Mouse (Mus musculus) T-helper 2 cell (primary cell): ENCODE measurements around the gene Crkl.

Experiments used
- in situ Hi-C: fragments of 300-600 bp; cut with MboI, MseI; formaldehyde crosslinking; loops from one replicate; pipeline ENCODE4 v1.15.1; 2025; ENCODE audit warnings: high pct_unique_total_duplicates

Gene Crkl

DNA sequence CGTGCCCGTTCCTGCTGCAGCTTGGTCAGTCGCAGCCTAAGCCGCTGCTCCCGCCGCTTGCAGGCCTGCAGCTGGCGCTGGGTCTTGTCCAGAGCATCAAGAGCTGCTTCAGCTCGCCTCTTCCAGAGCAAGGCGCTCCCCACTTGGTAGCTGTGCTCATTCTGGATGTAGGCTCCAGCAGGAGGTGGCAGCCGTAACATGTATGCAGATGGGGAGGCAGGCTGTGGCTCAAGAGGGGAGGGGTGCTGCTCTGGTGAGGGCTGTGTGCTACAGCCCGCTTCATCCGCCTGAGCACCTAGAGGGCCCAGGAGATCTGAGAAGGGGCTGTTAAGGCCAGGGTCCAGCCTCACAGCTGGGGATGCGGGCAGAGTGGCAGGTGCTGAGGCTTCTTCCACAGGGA, 76.5 kb downstream of the Crkl start:
- in situ Hi-C loops: no loop called here

DNA sequence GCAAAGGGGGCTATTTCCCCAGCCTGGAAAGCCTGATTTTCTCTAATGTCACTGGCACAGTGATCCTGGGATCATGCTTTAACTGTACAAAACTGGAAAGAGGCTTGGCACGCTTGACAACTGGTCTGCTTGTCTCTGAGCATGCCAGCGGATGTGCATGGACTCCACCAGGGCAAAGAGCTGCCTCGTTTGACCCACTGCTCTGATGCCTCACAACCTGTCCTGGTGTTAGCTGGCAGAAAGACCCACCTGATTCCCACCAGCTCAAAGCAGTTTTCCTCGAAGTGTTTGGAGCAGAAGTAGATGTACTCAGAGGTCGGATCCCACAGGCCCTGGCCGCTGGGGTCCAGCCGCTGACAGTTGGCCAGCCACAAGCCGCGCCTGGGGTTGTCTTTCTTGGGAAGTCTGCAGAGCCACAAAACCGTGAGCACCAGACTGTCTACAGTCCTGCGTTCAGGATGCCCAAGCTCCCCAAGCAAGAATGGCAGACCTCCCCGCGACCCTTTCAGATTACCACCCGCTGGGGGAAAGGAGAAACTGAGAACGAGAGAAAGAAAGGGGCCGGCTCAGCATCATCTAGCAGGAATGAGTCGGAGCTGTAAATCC, 78.3 kb downstream of the Crkl start:
- in situ Hi-C loops: no loop called here

DNA sequence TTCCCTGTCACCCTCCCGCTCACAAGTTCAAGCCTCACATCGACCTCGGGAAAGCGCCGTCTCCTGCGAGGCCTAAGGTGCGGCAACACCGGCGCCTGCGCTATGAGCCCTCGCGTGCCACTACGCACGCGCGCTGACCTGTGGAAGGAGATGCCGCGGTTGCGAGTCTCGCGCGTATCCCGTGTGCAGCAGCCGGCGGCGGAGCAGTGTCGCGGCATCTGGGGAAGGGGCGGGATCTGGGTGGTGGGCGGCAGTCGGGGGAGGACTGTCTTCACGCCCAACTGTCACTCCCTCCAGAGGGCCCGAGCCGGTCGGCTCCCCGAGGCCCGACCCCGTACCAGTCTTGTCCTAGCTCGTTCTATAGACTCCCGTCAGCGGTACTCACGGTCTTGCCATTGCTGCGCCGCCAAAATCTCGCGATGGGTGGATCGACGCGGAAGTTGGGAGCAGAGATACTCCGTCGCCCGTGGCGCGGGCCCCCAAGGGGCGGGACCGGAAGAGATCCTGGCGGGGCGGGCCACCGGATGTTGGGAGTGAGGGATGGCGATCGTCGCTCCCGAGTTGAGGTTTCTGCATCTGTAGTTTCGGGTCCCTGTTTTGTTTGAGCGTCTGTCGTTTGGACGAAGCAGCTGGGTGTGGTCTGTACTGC, 79.0 kb downstream of the Crkl start, which contains the start of gene Thap7:
Thap7 (minus strand) TSS at position 497 of the 649 bp plus-strand sequence.
- in situ Hi-C loops: no loop called here

GRCm38 (mm10) chr16:17532271-17532670, 80.5 kb downstream of the Crkl start:
- in situ Hi-C loops: no loop called here

- in situ Hi-C loops: no loop called here
Observed at GRCm38 (mm10) chr16:17532676-17533329, 81.0 kb downstream of the Crkl start.

GRCm38 (mm10) chr16:17536584-17536983, 84.8 kb downstream of the Crkl start:
- in situ Hi-C loops: no loop called here
